Mouse (Mus musculus) c-Kit-positive CD71-negative TER-119-negative erythroid progenitor cells, embryonic 14.5 days (primary cell): ENCODE measurements around the gene Mafb.

Source experiments
- DNase-seq: peaks from one replicate; pipeline ENCODE4 v3.0.0-alpha.2; 2013; ENCODE audit warnings: low read depth

Gene Mafb

DNA sequence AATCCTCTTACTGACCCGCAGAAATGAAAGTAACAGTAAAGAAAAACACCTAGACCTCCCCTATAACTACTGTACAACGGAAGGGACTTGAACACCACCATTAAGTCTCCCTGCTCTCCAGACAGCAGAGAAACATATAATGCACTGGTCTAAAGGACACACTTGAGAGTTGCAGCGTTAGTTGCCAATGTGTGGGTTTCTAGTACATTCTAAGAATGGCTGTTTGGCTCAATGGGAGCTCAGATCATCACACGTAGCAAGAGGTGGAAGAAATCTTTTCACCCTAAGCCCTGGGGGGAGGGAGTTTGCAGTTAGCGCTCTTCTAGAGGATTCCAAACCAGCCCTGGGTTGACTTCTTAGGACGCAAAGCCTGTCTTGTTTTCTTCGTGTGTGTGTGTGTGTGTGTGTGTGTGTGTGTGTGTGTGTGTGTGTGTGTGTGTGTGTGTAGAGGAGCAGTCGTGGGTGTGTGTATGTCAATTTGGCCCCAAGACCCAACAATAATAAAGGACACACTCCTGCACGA lies 2.7 kb downstream of the Mafb start:
- no peak for DNase-seq

DNA sequence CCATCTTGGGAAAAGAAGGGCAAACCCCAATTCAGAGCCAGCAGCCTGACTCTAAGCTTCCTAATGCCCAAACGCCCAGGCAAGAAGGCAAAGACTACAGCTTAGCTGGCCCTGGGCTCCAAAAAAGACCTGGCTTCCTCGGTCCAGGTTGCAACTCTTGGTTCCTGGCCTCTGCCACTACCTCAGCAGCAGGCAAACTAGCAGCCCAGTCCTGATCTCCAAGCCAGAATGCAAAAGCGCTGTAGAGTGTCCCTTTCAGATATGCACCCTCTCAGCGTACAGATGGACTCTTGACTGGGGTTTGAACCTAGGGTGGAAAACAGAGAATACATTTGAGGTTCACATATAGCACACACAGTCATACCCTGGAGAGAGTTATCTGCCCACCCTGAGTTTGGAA lies 3.7 kb downstream of the Mafb start:
- no peak for DNase-seq

DNA sequence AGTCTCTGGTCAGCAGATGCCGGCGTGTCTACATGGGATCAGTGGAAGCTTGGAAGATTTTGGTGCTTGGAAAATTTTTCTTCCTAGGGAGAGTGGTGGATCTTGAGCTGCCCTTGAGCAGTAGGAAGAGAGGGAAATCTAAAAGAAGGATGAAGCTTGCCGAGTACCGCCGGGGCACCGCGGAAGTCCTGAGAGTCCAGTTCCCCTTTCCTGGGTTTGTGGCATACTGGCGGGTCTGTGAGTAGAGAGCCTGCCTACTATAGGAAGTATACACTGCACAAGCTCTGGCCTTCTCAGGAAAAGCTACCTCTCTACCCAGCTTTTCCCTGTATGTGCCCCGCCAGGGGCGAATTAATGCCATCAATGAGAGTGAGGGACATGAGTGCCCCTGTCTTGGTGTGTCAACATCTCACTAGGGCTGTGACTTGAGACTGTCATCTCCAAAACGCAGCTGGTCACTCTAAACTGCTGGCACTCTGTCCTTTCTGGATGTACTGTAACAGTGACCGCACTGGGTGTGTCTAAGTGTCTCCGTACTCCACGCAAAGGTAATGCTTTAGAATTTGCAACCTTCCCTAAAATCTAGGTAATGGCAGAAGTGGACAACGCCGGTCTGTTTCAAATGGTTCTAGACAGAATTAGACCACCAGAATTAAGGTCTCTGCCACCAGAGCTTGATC lies 5.3 kb downstream of the Mafb start:
- no peak for DNase-seq

DNA sequence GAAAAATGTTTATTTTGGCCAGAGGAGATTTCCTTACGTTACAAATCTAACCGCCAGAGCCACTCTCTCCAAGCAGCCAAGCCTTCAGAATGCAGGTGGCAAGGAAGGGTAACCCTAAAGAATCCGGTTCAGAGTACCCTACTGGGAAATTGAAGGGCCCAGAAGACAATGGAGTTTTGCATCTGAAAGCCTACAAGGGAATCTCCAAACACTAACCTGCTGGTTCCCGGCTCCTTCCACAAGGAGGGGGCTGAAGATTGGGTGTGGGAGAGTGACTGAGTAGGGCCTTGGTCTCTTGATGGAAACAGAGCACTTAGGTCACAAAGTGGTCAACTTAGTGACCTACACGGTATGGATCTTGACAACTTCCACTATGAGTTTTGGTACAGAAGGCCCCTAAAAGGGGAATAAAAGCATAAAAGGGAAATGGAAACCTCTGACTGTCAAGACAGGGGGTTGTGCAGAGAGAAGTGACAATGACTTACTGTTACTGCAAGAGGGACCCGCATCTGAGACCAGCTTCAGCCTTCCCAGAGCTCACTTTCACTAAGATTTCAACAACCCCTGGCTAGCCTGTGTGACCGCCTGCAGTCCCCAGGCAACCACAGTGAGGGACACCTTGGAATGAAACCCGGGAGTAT lies 6.5 kb downstream of the Mafb start:
- no peak for DNase-seq

DNA sequence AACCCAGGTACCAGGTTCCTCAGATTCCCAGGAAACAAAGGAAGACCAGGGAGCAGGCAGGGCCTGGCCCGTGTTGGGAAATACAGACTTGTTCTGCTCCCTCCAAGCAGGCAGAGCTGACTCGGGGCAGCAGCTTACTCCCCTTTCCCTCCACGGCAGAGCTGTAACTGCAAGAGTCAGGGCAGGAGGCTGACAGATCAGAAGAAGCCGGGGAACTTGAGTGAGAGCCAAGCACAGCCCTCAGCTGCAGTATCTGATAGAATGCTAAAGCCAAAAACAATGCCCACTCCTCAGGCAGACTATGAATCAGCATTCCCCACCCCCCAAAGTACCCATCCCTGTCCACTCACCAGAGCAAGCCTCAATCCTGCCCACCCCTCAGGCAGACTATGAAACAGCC lies 8.0 kb downstream of the Mafb start:
- no peak for DNase-seq

DNA sequence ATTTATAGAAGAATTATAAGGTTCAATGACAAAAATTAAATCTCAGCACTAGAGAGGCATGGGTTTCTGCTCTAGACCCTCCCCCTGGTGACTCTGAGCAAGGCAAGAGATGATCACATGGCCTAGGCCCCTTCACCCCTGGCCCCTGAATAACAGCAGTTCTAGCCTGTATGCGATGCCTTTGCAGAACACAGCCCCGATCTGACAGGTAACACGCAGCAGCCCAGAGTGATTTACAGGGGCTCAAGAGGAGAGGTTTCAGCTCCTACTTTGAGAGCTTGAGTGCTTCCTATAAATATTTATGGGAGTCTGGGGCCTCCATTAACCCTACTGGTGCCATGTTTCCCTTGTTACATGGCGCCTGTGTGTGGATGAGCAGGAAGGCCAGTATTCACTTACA lies 9.4 kb downstream of the Mafb start:
- no peak for DNase-seq

DNA sequence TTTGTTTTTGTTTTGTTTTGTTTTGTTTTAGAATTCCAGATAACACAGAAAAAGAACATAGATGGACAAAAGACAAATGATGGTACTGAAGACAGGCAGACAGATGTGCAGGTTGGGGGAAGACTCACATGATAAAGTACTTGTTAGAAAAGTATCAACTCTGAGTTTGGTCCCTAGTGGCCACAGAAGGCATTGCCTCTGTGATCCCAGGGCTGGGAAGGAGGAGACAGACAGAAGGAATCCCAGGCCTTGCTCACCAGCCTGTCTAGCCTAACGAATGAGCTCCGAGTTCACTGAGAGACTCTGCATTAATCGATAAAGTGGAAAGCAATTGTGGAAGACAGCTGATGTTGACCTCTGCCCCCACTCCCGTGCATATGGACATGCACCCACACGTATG lies 10.7 kb downstream of the Mafb start:
- DNase-seq = no peak

DNA sequence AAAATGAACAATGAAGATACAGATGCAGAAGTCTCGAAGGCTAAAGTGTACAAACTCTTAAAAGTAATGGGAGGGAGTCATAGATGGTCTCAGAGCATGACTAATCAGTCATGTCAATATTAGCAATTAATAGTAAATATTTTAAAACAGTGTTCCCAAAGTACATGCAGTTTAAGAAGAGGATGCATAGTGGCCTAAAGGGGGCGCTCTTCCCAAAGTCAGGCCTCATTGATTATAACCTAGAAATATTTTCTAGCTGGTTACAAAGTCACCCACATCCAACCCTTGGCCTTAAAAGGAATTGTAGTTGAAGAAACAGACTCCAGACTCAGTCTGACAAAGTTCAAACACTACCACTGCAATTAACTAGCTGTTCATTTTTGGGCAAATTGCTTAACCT lies 12.5 kb downstream of the Mafb start:
- DNase-seq = no peak

DNA sequence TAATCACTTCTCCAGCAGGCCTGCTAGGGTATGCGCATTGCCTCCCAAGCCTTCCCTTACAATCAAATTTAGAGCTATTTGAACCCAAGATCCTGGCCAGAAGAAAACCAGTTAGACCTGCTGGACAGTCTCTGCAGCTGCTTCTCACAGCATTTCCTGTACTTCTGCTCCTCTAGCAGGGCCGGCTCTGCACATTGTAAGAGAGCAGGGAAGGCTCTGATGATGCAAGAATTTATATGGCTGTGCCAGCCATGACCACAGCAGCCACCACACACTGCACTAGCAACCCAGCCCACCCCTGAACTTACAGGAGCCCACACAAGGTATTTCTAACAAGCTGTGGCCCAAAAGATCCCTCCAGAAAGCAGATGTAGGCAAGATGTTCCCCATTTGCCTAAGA lies 13.3 kb downstream of the Mafb start:
- DNase-seq = no peak

DNA sequence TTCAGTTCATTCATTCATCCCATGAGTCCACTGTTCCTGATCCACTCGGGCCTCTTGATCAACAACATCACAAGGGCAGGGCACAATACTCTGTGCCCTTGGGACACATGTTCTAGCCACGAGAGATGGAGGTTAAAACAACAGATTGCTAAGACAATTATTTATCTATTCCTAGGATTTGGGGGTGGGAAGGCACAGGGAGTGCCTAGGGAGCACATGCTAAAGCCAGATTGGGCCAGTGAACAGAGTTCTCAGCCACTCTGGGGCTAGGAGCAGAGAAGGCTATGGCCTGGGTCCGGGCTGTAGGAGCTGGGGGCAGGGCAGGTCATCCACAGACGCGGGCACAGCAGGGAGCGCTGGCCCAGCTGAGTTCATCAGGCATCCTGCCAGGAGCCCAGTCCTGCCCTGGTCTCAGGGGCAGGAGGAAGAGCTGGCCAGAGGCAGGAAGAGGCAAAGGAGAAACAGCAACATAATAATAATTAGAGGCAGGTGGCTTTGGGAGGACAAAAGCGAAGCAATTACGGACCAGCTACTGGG lies 15.8 kb downstream of the Mafb start:
- DNase-seq = no peak

DNA sequence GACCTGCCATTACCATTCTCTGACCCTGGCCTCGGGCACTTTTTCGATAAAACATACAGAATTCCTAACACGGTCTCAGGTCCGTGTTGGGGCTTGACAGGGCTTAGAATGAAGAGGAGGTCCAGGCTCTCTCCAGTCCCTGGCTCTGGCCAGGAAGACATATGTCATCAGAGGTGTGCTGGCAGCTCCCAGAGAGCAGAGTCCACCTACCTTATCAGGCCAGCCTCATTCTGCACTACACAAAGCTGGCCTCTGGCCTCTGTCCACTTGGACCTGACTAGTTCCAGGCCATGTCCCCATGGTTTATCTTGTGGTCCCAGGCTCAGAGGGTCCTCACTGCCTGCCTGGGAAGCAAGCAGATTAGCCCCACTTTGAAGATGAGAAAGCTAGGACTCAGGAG lies 17.3 kb downstream of the Mafb start:
- no peak for DNase-seq

DNA sequence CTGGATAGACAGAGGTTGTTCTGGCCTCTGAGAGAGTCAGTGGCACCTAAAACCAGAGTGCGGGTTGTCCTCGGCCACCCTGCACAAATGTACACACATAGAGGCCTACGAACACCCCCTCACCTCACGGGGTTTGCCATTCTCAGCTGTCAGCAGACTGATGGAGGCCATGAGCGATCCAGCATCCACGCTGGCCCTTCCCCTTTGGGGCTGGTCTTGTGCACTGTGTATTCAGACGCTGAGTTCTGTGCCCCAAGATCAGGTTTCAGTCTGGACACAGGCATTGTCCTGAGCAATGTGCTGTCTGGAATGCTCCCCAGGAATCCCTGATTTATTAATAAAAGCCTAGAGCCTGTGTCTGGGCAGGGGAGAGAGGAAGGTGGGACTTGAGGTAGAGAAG lies 18.1 kb downstream of the Mafb start:
- DNase-seq = no peak

DNA sequence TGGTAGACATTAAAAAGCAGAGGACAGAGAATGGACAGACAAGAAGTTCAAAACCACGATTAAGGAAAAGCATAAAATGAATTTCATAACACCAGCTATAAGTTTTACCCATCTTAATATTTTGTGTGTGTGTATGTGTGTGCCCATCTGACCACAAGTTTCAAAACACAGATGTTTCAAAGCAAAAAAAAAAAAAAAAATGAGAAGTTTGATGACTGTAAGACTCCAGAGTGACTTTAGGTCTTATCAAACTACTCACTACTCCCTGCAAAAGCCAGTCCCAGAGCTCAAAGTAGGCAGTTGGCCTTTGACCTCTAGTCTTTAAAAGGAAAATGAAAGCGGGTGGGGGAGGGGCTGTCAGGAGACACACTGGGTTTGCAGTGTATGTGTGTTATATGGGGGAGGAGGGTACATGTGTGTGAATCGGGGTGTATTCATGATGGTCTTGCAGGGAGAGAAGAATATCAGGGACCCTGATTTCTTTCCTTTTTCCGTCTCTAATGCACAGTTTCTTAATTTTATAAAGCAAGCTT lies 18.7 kb downstream of the Mafb start:
- no peak for DNase-seq

DNA sequence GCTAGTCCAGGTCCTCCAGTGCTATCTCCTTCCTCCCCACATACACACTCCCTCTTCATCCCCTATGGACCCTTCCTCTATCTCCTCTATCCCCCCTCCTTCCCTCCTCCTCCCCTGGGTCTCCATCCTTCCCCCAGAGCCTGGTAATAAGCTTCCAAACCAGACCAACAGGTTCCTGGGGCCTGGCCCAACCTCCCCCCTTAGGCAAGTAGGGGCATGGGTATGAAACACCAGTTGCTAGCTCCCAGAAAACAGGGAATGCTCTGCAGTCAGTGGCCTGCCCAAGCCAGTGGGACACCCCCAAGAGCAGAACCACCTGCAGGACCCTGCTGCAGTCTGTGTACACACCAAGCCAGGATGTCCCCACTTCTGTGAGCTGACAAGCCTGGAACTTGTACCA lies 21.2 kb downstream of the Mafb start:
- no peak for DNase-seq

DNA sequence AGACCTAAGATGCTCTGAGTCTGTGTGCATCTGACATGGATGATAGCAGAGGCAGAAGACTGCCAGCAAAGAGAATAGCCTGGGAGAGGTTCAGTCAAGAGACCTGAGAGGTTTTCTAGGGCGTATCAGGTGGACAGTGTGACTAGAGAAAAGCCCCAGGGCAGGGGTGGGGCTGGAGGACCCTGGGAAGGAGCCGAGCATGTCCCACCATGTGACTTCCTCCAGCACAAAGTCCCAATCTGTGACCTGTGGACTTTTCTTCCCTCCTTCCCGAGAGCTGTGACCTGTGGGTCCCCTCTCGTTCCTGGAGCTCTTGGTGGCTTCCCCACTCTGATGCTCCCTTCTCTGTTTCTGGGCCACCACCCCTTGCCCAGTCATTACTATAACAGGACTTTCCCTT lies 26.7 kb downstream of the Mafb start:
- no peak for DNase-seq

DNA sequence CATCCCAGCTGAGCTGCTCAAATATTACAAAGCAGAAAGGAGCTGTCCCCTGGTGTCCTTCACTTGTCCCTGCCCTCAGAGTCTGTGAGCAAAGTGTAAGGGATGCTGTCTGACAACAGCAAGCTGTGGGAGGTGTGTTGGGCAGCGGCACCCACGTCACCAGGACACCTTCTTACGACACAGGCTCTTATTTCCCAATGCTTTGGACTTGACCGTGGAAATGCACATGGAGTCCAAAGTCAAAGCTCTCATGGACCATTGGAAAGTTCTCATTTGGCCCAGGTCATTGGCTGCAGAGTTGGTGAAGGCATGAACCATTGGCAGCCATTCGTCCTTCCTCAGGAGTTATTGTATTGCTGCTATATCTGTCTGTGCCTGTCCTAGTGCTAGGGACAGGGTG lies 27.3 kb downstream of the Mafb start:
- DNase-seq = no peak

DNA sequence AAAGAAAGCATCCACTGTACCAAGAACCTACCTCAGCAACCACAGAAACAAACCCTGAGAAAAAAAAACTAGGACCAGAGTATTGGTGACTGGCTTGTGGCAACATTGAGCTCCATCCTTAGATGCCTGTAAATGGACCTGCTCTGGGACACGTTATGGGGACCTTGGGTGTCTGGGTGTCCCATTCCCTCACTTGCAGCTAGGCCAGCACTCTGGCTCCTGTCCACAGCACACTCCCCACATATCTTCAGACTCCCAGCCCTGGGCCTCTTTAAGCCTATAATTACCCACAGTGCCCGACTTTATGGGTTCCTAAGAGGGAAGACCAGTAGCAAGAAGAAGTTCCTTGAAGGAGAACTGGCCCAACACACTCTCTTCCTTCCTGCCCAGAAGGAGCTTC lies 30.8 kb downstream of the Mafb start:
- no peak for DNase-seq

DNA sequence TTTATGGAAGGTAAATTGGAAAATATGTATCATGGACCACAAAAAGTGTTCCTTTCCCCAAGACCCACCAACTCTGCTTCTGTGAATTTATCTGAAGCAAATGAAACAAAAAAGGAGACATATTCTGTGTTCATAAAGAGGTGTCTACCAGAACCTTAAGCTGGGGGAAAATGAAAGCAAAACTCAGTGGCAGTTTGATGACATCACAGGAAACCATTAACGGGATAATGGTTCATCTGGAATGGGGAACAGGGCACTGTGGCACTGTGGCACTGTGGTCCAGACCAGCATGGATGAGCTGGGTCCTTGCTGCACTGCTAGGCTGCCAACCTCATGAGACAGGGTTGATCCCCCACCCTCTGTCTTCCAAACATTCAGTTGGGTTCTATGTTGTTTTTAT lies 31.8 kb downstream of the Mafb start:
- DNase-seq = no peak

DNA sequence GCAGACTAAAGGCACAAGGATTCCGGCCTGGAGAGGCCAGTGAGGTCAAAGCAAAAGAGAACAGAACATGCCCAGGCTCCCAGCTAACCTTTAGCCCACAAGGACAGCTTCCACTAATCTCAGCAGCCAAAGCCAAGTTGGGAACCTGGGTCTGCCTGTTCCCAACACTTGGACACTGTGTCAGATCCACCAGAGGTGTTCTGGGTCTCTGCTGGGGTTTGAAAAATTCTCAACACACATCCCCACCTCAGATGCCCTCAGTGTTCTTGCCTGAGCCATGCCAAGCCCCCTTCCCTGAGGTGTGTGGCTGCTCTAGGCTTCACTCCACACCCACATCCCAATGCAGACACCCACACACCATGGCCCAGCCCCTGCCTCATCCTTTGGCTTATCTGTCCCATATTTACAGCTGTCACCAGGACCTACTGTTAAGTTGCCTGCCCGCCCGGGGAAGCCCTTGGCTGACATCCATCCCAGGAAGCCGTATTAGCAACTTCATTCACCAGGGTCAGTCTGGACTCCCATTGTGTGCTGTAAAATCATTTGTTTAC lies 32.7 kb downstream of the Mafb start, which contains the start of gene Gm826:
Gene Gm826 (minus strand): TSS at position 52 of the 551 bp plus-strand sequence.
- DNase-seq = no peak

DNA sequence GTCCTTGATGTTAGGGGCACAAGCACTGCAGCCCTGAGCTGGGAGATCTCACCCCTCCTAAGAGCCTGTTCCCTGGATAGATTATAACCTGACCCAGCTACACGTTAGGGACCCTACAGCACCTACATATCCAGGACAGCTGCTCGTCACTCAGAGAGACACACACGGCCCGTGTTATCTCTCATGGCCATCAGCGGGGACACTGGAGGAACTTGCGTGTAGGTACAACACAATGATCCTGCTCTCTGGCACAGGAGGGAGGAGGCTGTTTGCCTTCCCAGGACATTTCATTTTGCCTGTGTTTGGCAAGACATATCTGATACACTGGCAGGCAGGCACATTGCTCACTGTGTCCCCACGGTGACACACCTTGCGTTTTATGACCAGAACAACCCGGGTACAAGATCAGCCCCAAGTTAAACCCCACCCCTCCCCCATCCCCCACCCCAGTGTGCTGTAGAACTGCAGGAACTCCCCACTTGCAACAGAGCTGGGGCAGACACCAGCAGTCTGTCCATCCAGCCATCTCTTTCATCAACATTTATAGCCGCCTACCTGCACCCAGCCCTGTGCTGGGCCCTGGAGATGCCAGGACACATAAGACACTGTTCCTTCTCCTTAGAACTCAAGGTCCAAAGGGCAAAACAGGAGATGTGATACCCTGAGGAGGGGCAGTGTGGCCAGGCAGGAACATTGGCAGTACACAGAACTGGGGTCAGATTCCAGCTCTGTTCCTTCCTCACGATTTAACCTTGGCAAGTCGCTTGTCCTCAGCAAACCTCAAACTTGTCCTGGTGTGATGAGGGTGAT lies 34.1 kb downstream of the Mafb start:
- DNase-seq = no peak

DNA sequence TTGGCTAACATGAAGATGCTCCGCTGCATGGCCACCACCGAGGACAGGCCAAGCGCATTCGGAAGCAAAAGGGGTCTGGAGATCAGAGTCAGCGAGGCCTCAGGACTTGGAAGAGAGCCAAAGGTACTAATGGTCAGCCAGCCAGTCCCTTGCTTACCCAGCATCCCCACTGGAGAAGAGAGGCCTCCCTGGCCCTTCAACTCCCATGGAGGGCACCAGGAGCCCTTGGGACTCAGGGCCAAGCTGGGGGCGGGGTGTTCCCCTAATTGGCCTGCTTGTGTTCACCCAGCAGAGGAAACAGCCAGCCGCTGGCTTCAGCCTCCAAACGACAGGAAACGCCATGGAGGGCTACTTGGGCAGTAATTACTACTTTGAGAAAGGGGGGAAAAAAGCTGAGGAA lies 38.0 kb downstream of the Mafb start:
- DNase-seq = no peak

DNA sequence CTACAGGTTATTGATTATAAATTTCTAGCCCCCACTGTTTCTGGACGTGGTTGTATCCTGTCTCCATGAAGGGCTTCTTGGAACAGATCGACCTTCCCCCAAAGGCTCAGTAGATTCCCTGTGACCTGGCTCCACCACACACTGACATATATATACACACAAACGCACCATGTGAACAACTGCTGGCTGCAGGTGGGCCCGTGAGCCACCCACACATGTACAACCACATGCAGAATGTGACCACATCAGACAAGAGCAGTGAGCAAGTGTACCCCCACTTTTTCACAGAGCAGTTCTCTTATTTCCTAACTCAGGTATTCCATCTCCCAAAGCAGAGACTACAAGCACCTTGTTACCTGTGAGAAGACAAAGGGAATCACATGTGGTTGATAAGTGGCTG lies 39.1 kb downstream of the Mafb start:
- no peak for DNase-seq
